Comparison of ENCODE assay signal across 8 mouse cellular contexts in the genomic region with DNA sequence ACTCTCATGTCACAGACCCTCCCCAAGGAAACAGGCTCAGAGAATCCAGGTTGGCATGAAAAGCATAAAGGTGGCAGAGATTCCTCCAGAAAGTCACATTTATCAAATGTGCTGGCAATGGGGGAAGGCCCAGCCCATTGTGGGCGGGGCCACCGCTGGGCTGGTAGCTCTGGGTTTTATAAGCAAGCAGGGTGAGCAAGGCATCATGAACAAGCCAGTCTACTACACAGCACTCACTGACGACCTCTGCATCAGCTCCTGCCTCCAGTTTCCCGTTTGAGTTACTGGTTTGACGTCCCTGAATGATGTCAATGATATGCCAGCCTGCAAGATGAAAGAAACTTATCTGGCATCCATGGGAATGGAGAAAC. TPM values are rescaled to one million over a fixed set of nuclear protein-coding genes. Genes with fewer than 3 reads are reported as not detected.
DNase-seq lines count a peak whose midpoint lies in the region; ATAC-seq and TF ChIP-seq lines count a peak whose summit lies in the region.

No protein-coding gene starts in this region.

- no peaks in the 10 kb centered on the region for H3K27me3 ChIP-seq in intestine, embryonic 16.5 days (replicated peaks; ENCODE audit: control insufficient read depth, insufficient read depth, low read length)
- no peaks in the 10 kb centered on the region for H3K27me3 ChIP-seq in stomach, postnatal 0 days (ENCODE audit: control insufficient read depth, insufficient read depth, low read length)

- peak overlapping the region; percentile 36; the same call in 1 of the 2 replicates for H3K9ac ChIP-seq in intestine, embryonic 16.5 days (ENCODE audit: low read depth, low read length)
- H3K9ac ChIP-seq in stomach, postnatal 0 days (ENCODE audit: low read length) = no peak overlapping the region

- peak overlapping the region; percentile 89 for H3K27ac ChIP-seq in intestine, embryonic 16.5 days (ENCODE audit: low read length)
- peak overlapping the region; percentile 75 for H3K27ac ChIP-seq in stomach, postnatal 0 days (replicated peaks)

- no peak for TF ChIP-seq EP300 in stomach, postnatal 0 days (optimal IDR thresholded peaks at IDR 0.05)

- no peaks in the 10 kb centered on the region for H3K9me3 ChIP-seq in intestine, embryonic 16.5 days (ENCODE audit: control insufficient read depth, low read length)
- H3K9me3 ChIP-seq in stomach, postnatal 0 days (ENCODE audit: control insufficient read depth, low read length) = no peaks in the 10 kb centered on the region

- no peaks in the 10 kb centered on the region for H3K36me3 ChIP-seq in intestine, embryonic 16.5 days (ENCODE audit: control insufficient read depth, insufficient read depth, low read length)
- no peaks in the 10 kb centered on the region for H3K36me3 ChIP-seq in stomach, postnatal 0 days (ENCODE audit: control insufficient read depth, insufficient read depth, low read length)

- H3K4me3 ChIP-seq in intestine, embryonic 16.5 days (ENCODE audit: low read length) = peak overlapping the region; percentile 11; the same call in 1 of the 2 replicates
- H3K4me3 ChIP-seq in stomach, postnatal 0 days (ENCODE audit: low read depth, low read length) = no peak overlapping the region

- TF ChIP-seq CTCF in stomach, postnatal 0 days (IDR thresholded peaks at IDR 0.05; ENCODE audit: low read depth) = no peak

- H3K4me1 ChIP-seq in intestine, embryonic 16.5 days (ENCODE audit: control insufficient read depth, insufficient read depth, low read length) = peaks cover 15% of the 10 kb centered on the region
- 0 out of 2 replicates have a peak, but pooled peaks cover 6% of the 10 kb centered on the region for H3K4me1 ChIP-seq in stomach, postnatal 0 days (replicated peaks; ENCODE audit: control insufficient read depth, insufficient read depth)

- peak; percentile 84 for ATAC-seq in intestine, embryonic 16.5 days
- peak; percentile 71 for ATAC-seq in stomach, postnatal 0 days (ENCODE audit: low FRiP score, low TSS enrichment)

- peak; percentile 15 for DNase-seq in embryo, embryonic 10.5 days (ENCODE audit: low spot score)
- no peak for DNase-seq in embryo, embryonic 10 days (ENCODE audit: low spot score)
- peak; percentile 36 for DNase-seq in thymus, postnatal 4 days
- no peak for DNase-seq in thymus, postnatal 25 days
- DNase-seq in stomach, postnatal 0 days (ENCODE audit: low spot score) = peak; percentile 70
- DNase-seq in gastrocnemius, postnatal 36 days = no peak
- DNase-seq in urinary bladder, postnatal 4 days (ENCODE audit: low spot score in 2 of 2) = no peak

- intact Hi-C loops in gastrocnemius, postnatal 36 days (cut with DNase I) = no loop called here

- H3K4me2 ChIP-seq in intestine, embryonic 16.5 days (ENCODE audit: low read depth, low read length) = peak overlapping the region; percentile 35
- H3K4me2 ChIP-seq in stomach, postnatal 0 days (replicated peaks; ENCODE audit: low read depth) = no peak overlapping the region

- WGBS in intestine, embryonic 16.5 days = 15% methylated on average over 5 of the region's 5 CpGs
- WGBS in stomach, postnatal 0 days = 22% methylated on average over 5 of the region's 5 CpGs

RNA-seq across cellular contexts. Expression of a gene that starts 10.0 kb away (rescaled TPM):
- polyA plus RNA-seq in intestine, embryonic 16.5 days (2015; fragmentation: Nextera tagmentation; extraction: Ambion mirVana) = 76.4 and 81.6 TPM in 2 replicates
- 42.5 and 46.6 TPM in 2 replicates for polyA plus RNA-seq in stomach, postnatal 0 days (2015; fragmentation: Nextera tagmentation; extraction: Ambion mirVana)
- 10 to 100 TPM; 41.4 to 50.5 TPM for total RNA-seq in gastrocnemius, postnatal 36 days (2021)

RNA-seq across cellular contexts. Expression of a gene that starts 36.2 kb away (rescaled TPM):
- polyA plus RNA-seq in intestine, embryonic 16.5 days (2015; fragmentation: Nextera tagmentation; extraction: Ambion mirVana) = 14.1 and 17.1 TPM in 2 replicates
- polyA plus RNA-seq in stomach, postnatal 0 days (2015; fragmentation: Nextera tagmentation; extraction: Ambion mirVana) = 10.2 and 11.4 TPM in 2 replicates
- total RNA-seq in gastrocnemius, postnatal 36 days (2021) = 1 to 10 TPM; 3.1 to 3.5 TPM

RNA-seq across cellular contexts. Expression of a gene that starts 52.2 kb away (rescaled TPM):
- 3.1 and 4.3 TPM in 2 replicates for polyA plus RNA-seq in intestine, embryonic 16.5 days (2015; fragmentation: Nextera tagmentation; extraction: Ambion mirVana)
- 4.2 and 5.2 TPM in 2 replicates for polyA plus RNA-seq in stomach, postnatal 0 days (2015; fragmentation: Nextera tagmentation; extraction: Ambion mirVana)
- total RNA-seq in gastrocnemius, postnatal 36 days (2021) = 1 to 10 TPM in 1 of 2 experiments, under 1 TPM in 1; 0.76 to 1.6 TPM

Comparison
In these comparisons a context has a peak if more than half of its experiments do, and no peak if none do; other contexts are left out.
1. DNase-seq: peak in embryo, embryonic 10.5 days (single experiment), thymus, postnatal 4 days (single experiment) and stomach, postnatal 0 days (single experiment); none in embryo, embryonic 10 days (single experiment), thymus, postnatal 25 days (single experiment), gastrocnemius, postnatal 36 days (0 of 2) and urinary bladder, postnatal 4 days (0 of 2).